Mouse (Mus musculus) gastrocnemius, postnatal 14 days (tissue): Measurements from ENCODE around the gene Pla2g7. TPM values are rescaled to one million over a fixed set of nuclear protein-coding genes. Genes with fewer than 3 reads are reported as not detected.

Source experiments
- DNase-seq: peaks from one replicate; pipeline ENCODE4 v3.0.0; 2021; ENCODE audit warnings: mixed read lengths
- intact Hi-C: fragments of 180-260 bp; cut with DNase I; formaldehyde crosslinking; loops from one replicate; pipeline ENCODE4 v1.15.1; 2025; ENCODE audit warnings: low total_unique reads
- total RNA-seq, 2 experiments: library from RNA; stranded (reverse); gene quantifications; 2 replicates each; pipeline ENCODE4 v1.2.3; 2021

Pla2g7 gene
- total RNA-seq, 2 experiments from 2014 or later: 8.2 to 10.0 TPM

- no peak for DNase-seq
- intact Hi-C loops: no loop called here
Measured at GRCm38 (mm10) chr17:43637146-43637545, 69.2 kb downstream of the Pla2g7 start.

DNA sequence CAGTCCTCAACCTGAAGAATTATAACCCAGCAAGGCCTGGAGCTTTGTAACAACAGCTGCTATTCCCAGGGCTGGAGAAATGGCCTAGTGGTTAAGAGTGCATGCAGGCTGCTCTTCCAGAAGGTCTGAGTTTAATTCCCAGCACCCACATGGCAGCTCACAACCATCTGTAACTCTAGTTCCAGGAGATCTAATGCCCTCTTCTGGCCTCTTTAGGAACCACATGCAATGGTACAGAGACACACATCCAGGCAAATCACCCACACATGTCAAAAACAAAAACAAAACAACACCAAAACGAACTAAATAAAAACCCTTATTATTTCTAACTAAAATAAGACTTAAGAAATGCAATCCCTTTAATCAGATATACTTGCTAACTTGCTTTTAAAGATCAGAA lies 72.9 kb downstream of the Pla2g7 start:
- intact Hi-C loops: no loop called here
- DNase-seq: no peak

DNA sequence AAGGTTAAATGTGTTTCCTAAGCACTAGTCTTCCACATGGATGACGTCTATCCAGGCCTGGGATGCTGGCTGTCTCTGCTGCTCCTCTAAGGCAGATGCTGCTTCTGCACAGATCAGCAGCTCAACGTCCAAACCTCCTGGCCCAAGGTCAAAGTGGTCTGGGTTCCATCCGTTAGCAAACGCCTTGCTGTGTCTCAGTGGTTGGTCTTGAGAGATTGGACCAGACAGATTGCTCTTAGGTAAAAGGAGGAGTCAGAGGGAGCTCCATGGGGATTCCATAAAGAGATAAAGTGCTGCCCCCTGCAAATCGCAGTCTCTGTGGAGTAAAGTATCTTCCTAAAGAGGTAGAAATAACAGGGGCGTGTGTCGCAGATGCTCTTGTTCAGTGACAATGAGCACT lies 75.3 kb downstream of the Pla2g7 start:
- DNase-seq: no peak
- intact Hi-C loops: no loop called here

DNA sequence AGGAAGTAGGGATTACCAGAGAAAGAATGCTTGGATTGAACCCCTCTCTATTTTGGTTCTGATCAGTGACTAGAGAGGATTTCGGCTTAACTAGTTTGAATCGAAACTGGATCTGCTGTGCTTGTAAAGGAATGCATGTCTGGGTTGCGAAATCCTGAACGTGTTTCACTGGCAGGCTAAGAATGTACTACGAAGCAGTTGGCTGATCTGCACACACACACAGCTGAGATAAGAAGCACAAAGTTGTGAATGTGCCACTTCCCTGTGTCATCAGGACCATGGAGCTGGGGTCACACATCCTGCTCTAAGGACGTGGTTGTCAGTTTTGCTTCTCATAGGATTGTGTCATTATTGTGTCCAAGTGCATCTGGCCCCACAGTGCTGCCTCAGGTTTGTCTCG lies 76.5 kb downstream of the Pla2g7 start:
- no peak for DNase-seq
- intact Hi-C loops: no loop called here

DNA sequence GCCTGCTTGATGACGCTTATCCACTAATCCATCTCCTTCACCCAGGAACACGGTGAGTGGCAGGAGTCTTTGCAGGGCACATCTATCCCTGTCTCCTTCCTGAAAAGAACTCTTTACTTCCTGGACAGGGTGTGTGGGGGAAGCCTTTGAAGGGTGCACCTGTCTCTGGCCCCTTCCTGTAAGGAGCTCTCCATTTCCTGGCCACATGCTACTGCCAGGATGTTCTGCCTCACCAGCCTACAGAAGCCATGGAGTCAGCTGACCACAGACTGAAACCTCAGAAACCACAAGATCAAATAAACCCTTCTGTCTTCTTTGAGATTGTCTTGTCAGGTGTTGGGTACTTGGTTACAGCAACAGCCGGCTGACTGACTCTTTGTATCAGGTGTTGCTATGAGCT lies 77.2 kb downstream of the Pla2g7 start:
- intact Hi-C loops: no loop called here
- DNase-seq: no peak

- no peak for DNase-seq
- intact Hi-C loops: no loop called here
Measured at GRCm38 (mm10) chr17:43646925-43647324, 79.0 kb downstream of the Pla2g7 start.

- no peak for DNase-seq
- intact Hi-C loops: no loop called here
Measured at GRCm38 (mm10) chr17:43649641-43650436, 81.9 kb downstream of the Pla2g7 start.

DNA sequence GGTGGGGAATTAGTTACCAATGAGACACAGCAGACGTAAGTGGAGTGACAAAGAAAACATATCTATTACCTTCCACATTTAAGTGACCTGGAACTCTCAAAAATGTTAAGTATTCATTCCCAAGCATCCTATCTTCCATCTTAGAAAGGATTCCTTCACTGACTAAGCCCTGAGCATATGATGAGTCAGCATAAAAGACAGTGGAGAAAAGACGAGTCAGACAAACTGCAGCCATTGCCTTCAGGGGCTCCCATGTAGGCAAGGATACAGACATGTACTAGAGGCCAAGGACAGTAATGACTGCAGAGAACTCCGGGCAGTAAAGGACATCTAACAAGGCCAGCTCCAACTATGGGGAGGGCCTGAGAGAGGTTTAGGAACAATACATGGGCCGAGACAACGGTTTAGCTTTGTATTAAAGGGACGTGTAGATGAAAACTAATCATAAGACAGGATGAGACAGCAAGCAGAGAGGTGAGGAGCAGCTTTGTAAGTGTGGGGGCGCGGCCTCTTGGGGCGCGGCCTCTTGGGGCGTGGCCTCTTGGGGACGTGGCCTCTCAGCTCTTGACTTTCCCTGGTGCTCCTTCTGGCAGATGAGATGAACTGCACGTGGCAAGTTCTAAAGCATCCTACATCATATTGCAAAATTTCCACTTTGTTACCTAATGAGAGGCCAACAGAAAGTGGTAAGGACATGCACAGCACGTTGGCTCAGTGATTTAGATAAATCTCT lies 83.6 kb downstream of the Pla2g7 start:
- DNase-seq: no peak
- intact Hi-C loops: no loop called here

Other genes with a start within 250 kb of the Pla2g7 start
- gene Adgrf5, start 207.6 kb upstream of the Pla2g7 start, total RNA-seq: 100 to 1,000 TPM in 1 of 2 experiments, 10 to 100 TPM in 1; 81.4 to 133 TPM
- gene Mep1a, start 65.3 kb upstream of the Pla2g7 start, total RNA-seq: not detected
- gene Ankrd66, start 24.5 kb upstream of the Pla2g7 start, total RNA-seq: not detected
- under 1 TPM in 1 of 2 experiments, not detected in 1; 0.04 TPM for gene Tdrd6, start 62.2 kb downstream of the Pla2g7 start, total RNA-seq
- gene Slc25a27, start 99.1 kb downstream of the Pla2g7 start, total RNA-seq: 1 to 10 TPM; 2.5 to 3.7 TPM
- 1 to 10 TPM; 3.0 to 3.1 TPM for gene Cyp39a1, start 99.3 kb downstream of the Pla2g7 start, total RNA-seq
- gene Rcan2, start 233.3 kb downstream of the Pla2g7 start, total RNA-seq: 10 to 100 TPM; 20.5 to 27.2 TPM